Mouse (Mus musculus) MEL (cell line): Measurements from ENCODE around the gene Rif1. TPM values are rescaled to one million over a fixed set of nuclear protein-coding genes. Genes with fewer than 3 reads are reported as not detected.

Experiments
- DNase-seq: peaks from one replicate; pipeline ENCODE4 v3.0.0; 2011; ENCODE audit warnings: low read depth, low spot score
- H3K27ac ChIP-seq: 2 replicates; pipeline ENCODE4 v1.5.1; 2012; ENCODE audit warnings: low read depth, mild to moderate bottlenecking, control low read depth, low read length, moderate library complexity; ENCODE audit not compliant: control insufficient read depth
- H3K27me3 ChIP-seq, 2 experiments: fragments of 150-350 bp in 1 of 2; sonication (generic) in 1 of 2; 2 replicates each; pipeline ENCODE4 v1.6.1; 2012; ENCODE audit warnings: low read length in 2 of 2, mild to moderate bottlenecking in 2 of 2, improper control_type of control experiment in 1 of 2, moderate library complexity in 1 of 2; ENCODE audit not compliant: insufficient read depth in 2 of 2, control insufficient read depth in 1 of 2
- H3K36me3 ChIP-seq, 2 experiments: 2 replicates each; pipeline ENCODE4 v1.6.1; 2012 to 2014; ENCODE audit warnings: low read length in 2 of 2, improper control_type of control experiment in 1 of 2, inconsistent platforms in 1 of 2, mild to moderate bottlenecking in 1 of 2; ENCODE audit not compliant: insufficient read depth in 2 of 2, control insufficient read depth in 1 of 2
- H3K4me1 ChIP-seq, 2 experiments: fragments of 150-350 bp in 1 of 2; sonication (generic) in 1 of 2; 2 replicates each; pipeline ENCODE4 v1.6.1; 2012; ENCODE audit warnings: low read length in 2 of 2, improper control_type of control experiment in 1 of 2, mild to moderate bottlenecking in 1 of 2; ENCODE audit not compliant: insufficient read depth in 2 of 2, control insufficient read depth in 1 of 2
- H3K4me3 ChIP-seq, 2 experiments: fragments of 150-350 bp in 1 of 2; sonication (generic) in 1 of 2; 2 replicates each; pipeline ENCODE4 v1.5.1; 2012; ENCODE audit warnings: low read depth in 2 of 2, low read length in 2 of 2, mild to moderate bottlenecking in 2 of 2, moderate library complexity in 2 of 2, control low read depth in 1 of 2, improper control_type of control experiment in 1 of 2; ENCODE audit not compliant: control insufficient read depth in 1 of 2, insufficient read depth in 1 of 2
- H3K79me2 ChIP-seq: 2 replicates; pipeline ENCODE4 v1.6.1; 2012; ENCODE audit warnings: mild to moderate bottlenecking, low read length, moderate library complexity; ENCODE audit not compliant: control insufficient read depth, poor library complexity, insufficient read depth
- H3K9ac ChIP-seq: 2 replicates; pipeline ENCODE4 v1.6.1; 2012; ENCODE audit warnings: low read depth, mild to moderate bottlenecking, control low read depth, low read length, moderate library complexity; ENCODE audit not compliant: control insufficient read depth, poor library complexity, severe bottlenecking
- H3K9me3 ChIP-seq: fragments of 150-350 bp; sonication (generic); replicated peaks from 2 replicates; pipeline ENCODE4 v1.6.1; 2012; ENCODE audit warnings: mild to moderate bottlenecking, low read length, improper control_type of control experiment, moderate library complexity; ENCODE audit not compliant: insufficient read depth
- CHD1 ChIP-seq: IDR thresholded peaks from 2 replicates; pipeline ENCODE4 v1.6.1; 2012; ENCODE audit warnings: low read depth, mild to moderate bottlenecking, inconsistent platforms, low read length, improper control_type of control experiment
- ELF1 ChIP-seq: IDR thresholded peaks from 2 replicates; pipeline ENCODE4 v1.6.1; 2014; ENCODE audit warnings: low read depth, mild to moderate bottlenecking, inconsistent platforms, low read length, improper control_type of control experiment, moderate library complexity
- ETS1 ChIP-seq: IDR thresholded peaks from 2 replicates; pipeline ENCODE4 v1.6.1; 2012; ENCODE audit warnings: low read depth, mild to moderate bottlenecking, inconsistent platforms, low read length, improper control_type of control experiment, moderate library complexity
- GATA1 ChIP-seq: IDR thresholded peaks from 2 replicates; pipeline ENCODE4 v1.6.1; 2011; ENCODE audit warnings: low read depth, low read length, improper control_type of control experiment
- HCFC1 ChIP-seq: IDR thresholded peaks from 2 replicates; pipeline ENCODE4 v1.6.1; 2012; ENCODE audit warnings: low read depth, mild to moderate bottlenecking, inconsistent platforms, low read length, improper control_type of control experiment, moderate library complexity
- JUND ChIP-seq: IDR thresholded peaks from 2 replicates; pipeline ENCODE4 v1.6.1; 2011; ENCODE audit warnings: low read depth, mild to moderate bottlenecking, improper control_type of control experiment, low read length
- MAX ChIP-seq: IDR thresholded peaks from 2 replicates; pipeline ENCODE4 v1.6.1; 2011; ENCODE audit warnings: low read length, improper control_type of control experiment
- MAZ ChIP-seq: IDR thresholded peaks from 2 replicates; pipeline ENCODE4 v1.6.1; 2012; ENCODE audit warnings: low read depth, mild to moderate bottlenecking, inconsistent platforms, low read length, improper control_type of control experiment
- MXI1 ChIP-seq: IDR thresholded peaks from 2 replicates; pipeline ENCODE4 v1.6.1; 2011; ENCODE audit warnings: mild to moderate bottlenecking, low read depth, low read length, improper control_type of control experiment
- NELFE ChIP-seq: IDR thresholded peaks from 2 replicates; pipeline ENCODE4 v1.6.1; 2011; ENCODE audit warnings: low read depth, low read length, improper control_type of control experiment
- POLR2AphosphoS2 ChIP-seq: IDR thresholded peaks from 2 replicates; pipeline ENCODE4 v1.6.1; 2011; ENCODE audit warnings: low read length, improper control_type of control experiment
- POLR2AphosphoS5 ChIP-seq: IDR thresholded peaks from 2 replicates; pipeline ENCODE4 v1.6.1; 2012; ENCODE audit warnings: low read depth, borderline replicate concordance, mild to moderate bottlenecking, inconsistent platforms, low read length, moderate library complexity, mixed read lengths
- SMC3 ChIP-seq: IDR thresholded peaks from 2 replicates; pipeline ENCODE4 v1.6.1; 2011; ENCODE audit warnings: low read depth, low read length, improper control_type of control experiment
- TAL1 ChIP-seq: IDR thresholded peaks from 2 replicates; pipeline ENCODE4 v1.6.1; 2012; ENCODE audit warnings: mild to moderate bottlenecking, inconsistent platforms, low read length, moderate library complexity, mixed read lengths
- UBTF ChIP-seq: IDR thresholded peaks from 2 replicates; pipeline ENCODE4 v1.6.1; 2012; ENCODE audit warnings: low read depth, mild to moderate bottlenecking, inconsistent platforms, low read length, improper control_type of control experiment, moderate library complexity, borderline replicate concordance; ENCODE audit not compliant: insufficient read depth
- USF2 ChIP-seq, 2 experiments: IDR thresholded peaks; 2 replicates each; pipeline ENCODE4 v1.6.1; 2011 to 2012; ENCODE audit warnings: improper control_type of control experiment in 2 of 2, low read length in 2 of 2, borderline replicate concordance in 1 of 2, inconsistent platforms in 1 of 2, low read depth in 1 of 2, mild to moderate bottlenecking in 1 of 2; ENCODE audit not compliant: insufficient read depth in 1 of 2
- ZC3H11A ChIP-seq: IDR thresholded peaks from 2 replicates; pipeline ENCODE4 v1.6.1; 2012; ENCODE audit warnings: low read depth, mild to moderate bottlenecking, inconsistent platforms, low read length, improper control_type of control experiment
- ZKSCAN1 ChIP-seq: IDR thresholded peaks from 2 replicates; pipeline ENCODE4 v1.6.1; 2012; ENCODE audit warnings: low read depth, mild to moderate bottlenecking, inconsistent platforms, low read length, improper control_type of control experiment, moderate library complexity
- polyA plus RNA-seq, 2 experiments: library from polyadenylated mRNA; stranded (reverse) in 1 of 2; unstranded in 1 of 2; fragments of >175 nt in 1 of 2; fragments of >200 nt in 1 of 2; gene quantifications; 2 replicates each; pipeline versions ENCODE4 v1.2.1 to v1.2.4; 2012; ENCODE audit warnings: low replicate concordance in 2 of 2, low read depth in 1 of 2; ENCODE audit not compliant: insufficient read length in 2 of 2, insufficient read depth in 1 of 2, missing spikeins in 1 of 2
- total RNA-seq: library from RNA; depleted of rRNA; stranded (reverse); fragments of 300-350 nt; gene quantifications from 2 replicates; pipeline ENCODE4 v1.2.3, GENCODE M21; 2012

Gene Rif1
- total and polyA plus RNA-seq, 3 experiments = 31.7 to 247 (median 44.3) TPM

GRCm38 (mm10) chr2:52050823-52051222, 21.8 kb upstream of the Rif1 start:
- Histone ChIP-seq H3K27ac (no peak overlapping the region), H3K9me3 (no peaks in the 10 kb centered on the region), H3K36me3 (no peaks in the 10 kb centered on the region; a peak in 1 of 4 replicates), H3K27me3 (peaks cover 0 to 3% of the 10 kb centered on the region in 2 experiments; a peak in 3 of 4 replicates), H3K9ac (no peak overlapping the region), H3K4me3 (no peak overlapping the region), H3K79me2 (no peaks in the 10 kb centered on the region), H3K4me1 (no peaks in the 10 kb centered on the region)
- no peak for TF ChIP-seq MAZ
- no peak for TF ChIP-seq UBTF
- no peak for TF ChIP-seq USF2 (IDR thresholded peaks at IDR 0.05; ENCODE audit: borderline replicate concordance in 1 of 2, insufficient read depth in 1 of 2, low read depth in 1 of 2, low read length in 2 of 2)
- no peak for TF ChIP-seq ELF1
- no peak for TF ChIP-seq MAX
- TF ChIP-seq NELFE = no peak
- no peak for TF ChIP-seq ZC3H11A
- no peak for TF ChIP-seq TAL1
- no peak for TF ChIP-seq JUND
- TF ChIP-seq POLR2AphosphoS2 = no peak
- DNase-seq = no peak

- Histone ChIP-seq H3K27me3 (peaks cover 0 to 3% of the 10 kb centered on the region in 2 experiments; a peak in 3 of 4 replicates), H3K9me3 (no peaks in the 10 kb centered on the region), H3K9ac (no peak overlapping the region), H3K36me3 (no peaks in the 10 kb centered on the region; a peak in 1 of 4 replicates), H3K79me2 (no peaks in the 10 kb centered on the region), H3K4me3 (no peak overlapping the region), H3K27ac (no peak overlapping the region), H3K4me1 (no peaks in the 10 kb centered on the region)
- no peak for DNase-seq
- TF ChIP-seq POLR2AphosphoS2 (no peak), POLR2AphosphoS5 (no peak), GATA1 (no peak), CHD1 (no peak), MXI1 (no peak)
Observed at GRCm38 (mm10) chr2:52052335-52052734, 20.3 kb upstream of the Rif1 start.

DNA sequence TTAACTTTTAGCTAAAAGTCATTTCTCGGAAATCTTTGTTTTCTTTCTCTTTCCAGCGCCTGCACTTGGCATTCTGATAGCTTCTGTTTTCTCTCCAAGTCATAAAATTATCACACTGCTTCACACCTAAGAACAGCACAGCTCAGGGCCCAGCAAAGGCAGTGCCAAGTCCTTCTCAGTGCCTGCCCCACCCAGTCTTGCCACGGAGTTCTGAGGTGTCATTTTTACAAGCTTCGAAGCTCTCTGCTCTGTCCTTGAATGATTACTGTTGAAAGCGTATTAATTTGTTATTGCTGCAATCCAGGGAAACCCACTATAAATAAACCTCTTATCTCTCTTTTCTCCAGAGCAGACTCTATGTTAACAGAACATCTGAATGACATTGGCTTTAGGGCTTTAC, 19.1 kb upstream of the Rif1 start:
- DNase-seq = peak; percentile 11
- H3K4me3 ChIP-seq = no peak overlapping the region
- H3K9me3 ChIP-seq = no peaks in the 10 kb centered on the region
- TF ChIP-seq ETS1 (no peak), MXI1 (no peak), HCFC1 (no peak), ELF1 (no peak), SMC3 (no peak), ZKSCAN1 (no peak)
- H3K36me3 ChIP-seq = no peaks in the 10 kb centered on the region; a peak in 1 of 4 replicates
- no peak overlapping the region for H3K9ac ChIP-seq
- no peaks in the 10 kb centered on the region for H3K4me1 ChIP-seq
- H3K27ac ChIP-seq = no peak overlapping the region
- peaks cover 0 to 1% of the 10 kb centered on the region in 2 experiments for H3K27me3 ChIP-seq
- no peaks in the 10 kb centered on the region for H3K79me2 ChIP-seq
